Comparison of ENCODE assay signal across 15 mouse cellular contexts in the genomic region with DNA sequence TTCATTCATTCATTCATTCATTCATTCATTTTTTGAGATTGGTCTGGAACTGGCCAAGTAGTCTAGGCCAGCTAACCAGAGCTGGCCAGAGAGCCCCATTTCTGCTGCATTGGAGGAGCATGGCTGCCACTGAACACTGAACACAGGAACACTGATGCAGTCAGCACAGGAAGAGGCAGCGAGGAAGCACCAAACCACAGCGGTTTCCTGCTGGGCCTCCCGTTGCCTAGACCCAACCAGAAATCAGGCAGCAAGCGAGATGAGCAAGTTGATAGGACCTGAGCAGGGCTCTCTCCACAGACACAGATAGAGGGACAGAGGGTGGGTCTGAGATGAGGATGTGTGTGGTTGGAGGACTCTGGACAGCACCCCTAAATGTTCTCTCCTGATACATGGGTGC. TPM values are rescaled to one million over a fixed set of nuclear protein-coding genes. Genes with fewer than 3 reads are reported as not detected.
DNase-seq lines count a peak whose midpoint lies in the region; ATAC-seq and TF ChIP-seq lines count a peak whose summit lies in the region.
"Had no signal": no experiment of that assay in that cellular context is flagged by ENCODE, and none has a peak within 500 bp of the region (broad histone marks: within the 10 kb centered on the region; RNA-seq: fewer than 3 reads in every experiment).

No protein-coding gene starts in this region.

- no peak overlapping the region for H3K9ac ChIP-seq in lung, postnatal 0 days (replicated peaks; ENCODE audit: low read depth)
- H3K9ac ChIP-seq: limb, embryonic 12.5 days had no signal

- H3K27ac ChIP-seq in lung, postnatal 0 days (ENCODE audit: low read length), result no peak overlapping the region
- H3K27ac ChIP-seq: hindbrain, embryonic 10.5 days; limb, embryonic 12.5 days had no signal

- no peaks in the 10 kb centered on the region for H3K4me1 ChIP-seq in lung, postnatal 0 days (ENCODE audit: insufficient read depth, low read depth, low read length)
- H3K4me1 ChIP-seq: hindbrain, embryonic 10.5 days; limb, embryonic 12.5 days had no signal

- TF ChIP-seq EP300 in lung, postnatal 0 days (IDR thresholded peaks at IDR 0.05), result no peak

- H3K9me3 ChIP-seq in lung, postnatal 0 days (ENCODE audit: low read length), result no peaks in the 10 kb centered on the region

- TF ChIP-seq CTCF in lung, postnatal 0 days (IDR thresholded peaks at IDR 0.05), result no peak

- H3K36me3 ChIP-seq in lung, postnatal 0 days (ENCODE audit: insufficient read depth, low read length), result no peaks in the 10 kb centered on the region
- H3K36me3 ChIP-seq: hindbrain, embryonic 10.5 days; limb, embryonic 12.5 days had no signal

- no peaks in the 10 kb centered on the region for H3K27me3 ChIP-seq in lung, postnatal 0 days (replicated peaks; ENCODE audit: insufficient read depth, low read length)

- ATAC-seq in lung, postnatal 0 days, result no peak
- ATAC-seq in granulocyte monocyte progenitor cell, adult 5-6 weeks (replicated peaks; ENCODE audit: poor library complexity, severe bottlenecking), result peak; percentile 97
- peak; percentile 73 for ATAC-seq in monocyte, adult 5-6 weeks (replicated peaks; ENCODE audit: insufficient number of reproducible peaks, low FRiP score, low TSS enrichment, poor library complexity, severe bottlenecking)

- no peak overlapping the region for H3K4me3 ChIP-seq in lung, postnatal 0 days (ENCODE audit: low read depth, low read length)
- H3K4me3 ChIP-seq: hindbrain, embryonic 10.5 days; limb, embryonic 12.5 days had no signal

- no peak overlapping the region for H3K4me2 ChIP-seq in lung, postnatal 0 days (replicated peaks; ENCODE audit: low read depth, low read length)
- H3K4me2 ChIP-seq: limb, embryonic 12.5 days had no signal

- DNase-seq in lung, adult 18-20 months, result peak; percentile 8 to 9
- no peak for DNase-seq in lung, postnatal 0 days (ENCODE audit: low spot score)
- peak; percentile 83 for DNase-seq in thymus, postnatal 14 days
- no peak for DNase-seq in adrenal gland, postnatal 25 days
- DNase-seq in cerebellum, postnatal 36 days, result no peak
- DNase-seq in adrenal gland, adult (ENCODE audit: inconsistent age in 2 of 2, low spot score in 1 of 2), result no peak
- DNase-seq: cerebellum, postnatal 25 days; gastrocnemius, postnatal 14 days had no signal

- WGBS in lung, postnatal 0 days, result 60% methylated on average over 4 of the region's 4 CpGs

RNA-seq across cellular contexts. Expression of gene Scn10a, which starts 24.8 kb away (rescaled TPM):
- 0.02 TPM in 2 replicates for polyA plus RNA-seq in lung, postnatal 0 days (2015; fragmentation: Nextera tagmentation; extraction: Ambion mirVana)
- not detected in 2 replicates for total RNA-seq in granulocyte monocyte progenitor cell, adult 5-6 weeks (2014; fragmentation: Nextera tagmentation)
- total RNA-seq in granulocyte monocyte progenitor cell, adult 5-6 weeks (2017), result not detected in 2 replicates
- total RNA-seq in monocyte, adult 5-6 weeks (2017), result not detected in 3 replicates
- total RNA-seq in adrenal gland, postnatal 25 days (2021), result not detected in 2 replicates
- total RNA-seq: adrenal gland, adult 8-10 months; gastrocnemius, postnatal 14 days; midbrain, postnatal 0 days had no signal
- polyA plus RNA-seq: large intestine, adult 2 months; midbrain, postnatal 0 days had no signal

Comparison
In these comparisons a context has a peak if more than half of its experiments do, and no peak if none do; other contexts are left out.
1. DNase-seq: peak in lung, adult 18-20 months (2 of 2) and thymus, postnatal 14 days (single experiment); none in lung, postnatal 0 days (single experiment), adrenal gland, postnatal 25 days (single experiment), cerebellum, postnatal 36 days (0 of 2) and adrenal gland, adult (0 of 2).